Mouse (Mus musculus) c-Kit-positive CD71-positive TER-119-positive erythroid progenitor cells, embryonic 14.5 days (primary cell): ENCODE results near the gene Ak2.

Experiments used
- DNase-seq: peaks from one replicate; pipeline ENCODE4 v3.0.0-alpha.2; 2013; ENCODE audit warnings: low spot score

Ak2 gene

GRCm38 (mm10) chr4:129013151-129013864 is 21.6 kb downstream of the Ak2 start:
- DNase-seq: no peak

- no peak for DNase-seq
Measured at GRCm38 (mm10) chr4:129016329-129016728, 24.6 kb downstream of the Ak2 start.

GRCm38 (mm10) chr4:129017150-129017549 is 25.4 kb downstream of the Ak2 start:
- no peak for DNase-seq

DNA sequence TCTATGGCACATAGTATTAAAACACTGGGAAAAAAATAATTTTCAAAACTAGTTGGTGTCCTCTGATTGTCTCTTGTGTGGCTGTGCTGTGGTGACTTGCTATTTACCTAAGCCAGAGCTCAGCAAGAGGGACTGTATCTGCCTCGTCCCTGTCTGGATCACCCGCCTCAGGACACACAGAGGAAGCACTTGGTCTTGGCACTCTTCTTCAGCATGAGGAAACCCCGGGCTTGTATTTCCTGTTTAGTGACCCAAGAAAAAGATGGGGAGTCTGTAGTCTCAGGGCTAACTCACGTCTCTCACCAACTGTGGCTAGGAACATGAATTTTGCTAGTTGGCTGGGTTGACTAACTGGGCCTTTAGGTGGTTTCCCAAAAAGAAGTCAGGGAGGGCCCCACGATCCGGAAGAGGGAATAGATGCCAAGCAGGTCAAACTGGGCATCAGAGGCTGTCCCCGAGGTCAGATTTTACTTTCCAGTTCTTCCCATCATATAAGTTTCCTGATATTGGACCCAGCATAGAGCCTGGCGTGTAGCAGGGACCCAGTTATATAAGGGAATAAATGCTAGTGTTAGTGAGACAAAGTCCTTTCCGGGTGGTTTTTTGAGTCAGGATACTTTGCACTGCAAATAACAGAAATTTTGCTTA is 27.2 kb downstream of the Ak2 start:
- no peak for DNase-seq

DNA sequence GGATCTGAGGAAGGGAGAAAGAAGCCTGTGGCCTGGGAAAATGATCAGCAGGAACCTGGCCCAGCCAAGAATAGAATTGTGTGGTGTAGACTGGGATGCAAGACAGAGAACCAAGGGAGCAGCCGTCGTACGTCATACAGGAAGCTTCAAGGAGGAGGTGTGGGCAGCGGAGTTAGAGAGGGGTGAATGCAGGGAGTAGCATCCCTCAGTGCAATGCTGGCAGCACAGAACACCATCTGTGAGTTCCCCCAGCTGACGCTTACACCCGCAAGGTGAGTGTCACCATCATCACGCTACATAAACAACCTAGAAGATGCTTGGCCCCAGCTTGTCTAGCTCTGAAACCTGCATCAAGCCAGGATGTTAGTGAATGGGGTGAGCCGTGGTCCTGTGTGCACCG is 28.0 kb downstream of the Ak2 start:
- no peak for DNase-seq

GRCm38 (mm10) chr4:129020454-129020853 is 28.7 kb downstream of the Ak2 start:
- no peak for DNase-seq

DNA sequence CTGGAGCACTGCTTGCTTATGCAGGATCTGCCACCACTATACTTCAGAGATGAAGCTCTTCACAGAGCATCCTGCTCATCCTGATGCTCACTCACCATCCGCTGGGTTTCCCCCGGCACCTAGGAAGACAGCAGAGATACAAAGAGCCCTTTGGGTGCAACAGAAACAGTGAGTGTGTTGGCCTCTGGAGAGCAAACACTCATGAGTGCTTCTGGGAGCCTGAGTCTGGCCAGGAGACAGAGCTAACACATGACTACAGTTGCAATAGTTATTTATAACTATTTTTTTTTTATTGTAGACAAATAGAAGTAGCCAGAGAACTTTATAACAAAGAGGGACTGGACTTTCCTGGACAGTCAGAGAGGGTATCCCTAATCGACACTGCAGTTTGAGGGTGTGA is 29.7 kb downstream of the Ak2 start:
- DNase-seq: no peak

DNA sequence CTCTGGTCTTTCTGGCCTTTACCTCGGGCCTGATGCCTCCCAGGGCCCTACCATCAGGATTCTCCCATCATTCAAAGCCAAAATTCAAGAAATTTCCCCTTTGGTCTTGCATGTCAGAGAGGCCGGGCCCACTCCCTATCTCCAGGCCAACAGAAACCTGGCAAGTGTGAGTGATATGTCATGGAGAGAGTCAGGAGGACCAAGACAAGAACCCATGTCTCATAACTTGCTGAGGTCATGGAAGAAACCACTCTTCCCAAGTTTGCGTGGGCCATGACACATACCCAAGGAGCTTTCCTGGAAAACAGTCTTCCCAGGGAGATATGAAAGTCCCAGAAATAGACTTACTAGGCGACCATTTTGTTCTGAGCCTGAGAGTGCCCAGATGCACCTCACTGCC is 30.1 kb downstream of the Ak2 start:
- DNase-seq: no peak

- DNase-seq: no peak
Measured at GRCm38 (mm10) chr4:129023884-129024283, 32.1 kb downstream of the Ak2 start.

DNA sequence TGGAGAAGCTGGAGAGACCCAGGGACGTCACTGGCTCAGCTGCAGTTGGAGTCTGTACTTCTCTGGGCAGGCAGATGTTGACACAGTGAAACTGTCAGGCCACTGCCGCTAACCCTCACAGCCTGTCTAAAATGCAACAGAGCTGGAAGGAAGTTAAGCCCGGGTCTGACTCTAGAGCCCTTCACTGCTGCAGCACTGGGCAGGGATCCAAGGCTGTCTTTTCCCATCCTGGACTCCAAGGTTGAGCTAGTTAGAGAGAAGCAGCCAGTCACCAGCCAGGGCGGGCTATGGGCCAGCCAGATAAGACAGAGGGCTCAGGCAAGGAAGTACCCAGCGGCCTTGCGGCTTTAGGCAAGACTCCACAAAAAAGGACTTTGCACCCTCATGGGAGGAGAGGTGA is 33.0 kb downstream of the Ak2 start:
- no peak for DNase-seq

GRCm38 (mm10) chr4:129025707-129026106 is 33.9 kb downstream of the Ak2 start:
- no peak for DNase-seq

- no peak for DNase-seq
Measured at GRCm38 (mm10) chr4:129030746-129031145, 39.0 kb downstream of the Ak2 start.

DNA sequence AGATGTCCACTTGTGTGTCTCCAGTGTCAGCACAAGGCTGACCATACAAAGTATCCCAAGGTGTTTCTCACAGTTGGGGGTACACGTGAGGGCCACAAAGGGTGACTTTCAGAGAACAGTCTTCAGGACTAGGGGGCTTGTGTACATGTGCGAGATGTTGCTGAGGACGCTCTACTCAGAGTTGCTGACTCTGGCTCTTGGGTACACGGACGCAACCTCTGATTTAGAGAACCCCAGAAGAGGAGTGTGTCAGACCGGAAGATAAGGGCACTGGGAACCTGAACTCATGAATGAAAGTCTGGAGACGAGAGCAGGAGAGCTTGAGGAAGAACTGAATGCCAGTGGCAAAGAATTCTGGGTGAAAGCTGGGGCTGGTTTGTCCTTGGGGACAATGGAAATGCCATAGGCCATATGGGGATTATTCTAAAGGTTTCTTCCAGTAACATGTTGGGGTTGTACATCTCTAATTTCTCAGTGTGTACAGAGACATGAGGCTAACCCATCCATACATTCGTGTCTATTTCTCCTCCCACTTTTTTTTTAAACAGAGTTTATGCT is 39.7 kb downstream of the Ak2 start:
- DNase-seq: no peak

DNA sequence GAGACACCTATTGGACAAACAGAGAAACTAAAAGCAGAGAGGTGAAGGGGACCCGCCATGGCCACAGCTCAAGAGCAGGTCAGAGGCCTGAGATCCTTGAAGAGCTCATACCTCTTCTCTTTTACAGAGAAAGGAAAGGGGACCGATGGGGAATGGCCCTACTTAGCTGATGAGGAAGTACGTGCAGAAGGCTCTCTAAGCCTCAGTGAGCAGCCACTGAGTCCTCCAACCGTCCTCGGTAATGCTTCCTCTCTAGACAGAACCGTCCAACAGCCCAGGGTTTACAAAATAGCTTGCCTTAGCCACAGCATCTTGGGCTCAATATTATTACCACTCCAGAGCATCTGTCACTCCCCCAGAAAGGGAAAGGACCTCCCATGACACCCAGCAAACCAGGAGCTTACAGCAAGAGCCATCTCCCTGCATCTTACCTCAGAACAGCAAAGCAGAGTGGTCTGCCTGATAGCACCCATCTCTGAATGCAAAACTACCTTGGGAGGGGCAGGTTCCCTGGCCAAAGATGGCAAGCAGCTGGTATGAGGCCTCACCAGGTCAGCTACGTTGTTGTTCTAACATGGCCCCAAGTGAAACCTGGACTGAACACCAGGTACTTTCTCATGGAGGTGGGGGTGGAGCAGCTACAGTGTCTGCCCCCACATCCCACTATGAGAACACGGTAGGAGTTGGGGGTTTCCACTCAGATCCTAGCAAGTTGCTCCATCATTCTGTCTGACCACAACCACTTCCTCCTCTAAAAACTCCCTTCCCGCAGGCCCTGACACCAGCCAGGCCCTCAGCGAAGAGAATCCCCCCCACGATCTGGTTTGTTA is 40.6 kb downstream of the Ak2 start:
- no peak for DNase-seq

DNA sequence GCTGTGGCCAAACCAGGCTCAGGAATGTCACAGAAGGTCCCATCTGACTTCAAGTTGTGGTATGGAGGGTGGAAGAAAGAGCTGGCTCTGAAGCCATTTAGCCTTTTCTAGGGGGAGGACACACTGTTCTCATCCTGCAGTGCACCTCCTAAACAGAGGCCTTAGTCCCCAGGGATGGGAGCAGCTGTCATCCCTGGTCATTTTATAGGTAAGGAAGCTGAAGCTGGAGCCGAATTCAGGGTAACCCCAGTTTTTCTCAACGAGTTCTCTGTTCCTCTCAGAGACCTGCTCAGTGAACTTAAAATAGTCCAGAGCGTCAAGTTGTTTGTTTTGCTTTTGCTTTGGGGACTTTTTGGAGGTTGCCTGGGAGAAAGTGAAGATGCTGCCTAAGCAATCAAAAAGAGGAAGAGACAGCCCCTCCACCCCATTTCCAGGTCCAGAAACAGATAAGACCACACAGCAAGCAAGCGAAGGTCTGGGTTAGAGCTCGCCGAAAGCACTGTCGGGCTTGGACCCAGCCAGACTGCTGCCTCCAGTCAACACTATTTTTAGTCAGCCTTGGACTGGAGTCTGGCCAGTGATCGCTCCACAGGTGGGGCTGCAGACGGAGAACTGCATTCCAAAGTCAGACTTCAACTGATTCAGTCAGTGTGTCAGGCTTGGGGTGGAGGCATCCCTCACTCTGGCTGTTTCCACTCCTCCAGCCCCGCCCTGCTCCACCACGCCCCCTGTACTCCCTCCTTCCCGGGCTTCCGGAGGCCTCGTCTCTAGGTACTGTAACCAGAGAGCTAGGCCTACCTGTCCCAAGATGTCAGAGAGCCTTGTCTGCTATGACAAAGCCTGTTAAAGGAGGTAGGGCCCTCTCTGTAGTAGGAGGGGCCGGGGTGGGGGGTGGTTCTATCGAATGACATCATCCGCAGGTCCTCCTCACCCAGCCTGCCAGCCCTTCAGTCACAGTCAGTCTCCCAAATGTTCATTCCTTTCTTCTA is 41.5 kb downstream of the Ak2 start:
- DNase-seq: peak; percentile 51

GRCm38 (mm10) chr4:129034224-129034623 is 42.5 kb downstream of the Ak2 start:
- DNase-seq: no peak

DNA sequence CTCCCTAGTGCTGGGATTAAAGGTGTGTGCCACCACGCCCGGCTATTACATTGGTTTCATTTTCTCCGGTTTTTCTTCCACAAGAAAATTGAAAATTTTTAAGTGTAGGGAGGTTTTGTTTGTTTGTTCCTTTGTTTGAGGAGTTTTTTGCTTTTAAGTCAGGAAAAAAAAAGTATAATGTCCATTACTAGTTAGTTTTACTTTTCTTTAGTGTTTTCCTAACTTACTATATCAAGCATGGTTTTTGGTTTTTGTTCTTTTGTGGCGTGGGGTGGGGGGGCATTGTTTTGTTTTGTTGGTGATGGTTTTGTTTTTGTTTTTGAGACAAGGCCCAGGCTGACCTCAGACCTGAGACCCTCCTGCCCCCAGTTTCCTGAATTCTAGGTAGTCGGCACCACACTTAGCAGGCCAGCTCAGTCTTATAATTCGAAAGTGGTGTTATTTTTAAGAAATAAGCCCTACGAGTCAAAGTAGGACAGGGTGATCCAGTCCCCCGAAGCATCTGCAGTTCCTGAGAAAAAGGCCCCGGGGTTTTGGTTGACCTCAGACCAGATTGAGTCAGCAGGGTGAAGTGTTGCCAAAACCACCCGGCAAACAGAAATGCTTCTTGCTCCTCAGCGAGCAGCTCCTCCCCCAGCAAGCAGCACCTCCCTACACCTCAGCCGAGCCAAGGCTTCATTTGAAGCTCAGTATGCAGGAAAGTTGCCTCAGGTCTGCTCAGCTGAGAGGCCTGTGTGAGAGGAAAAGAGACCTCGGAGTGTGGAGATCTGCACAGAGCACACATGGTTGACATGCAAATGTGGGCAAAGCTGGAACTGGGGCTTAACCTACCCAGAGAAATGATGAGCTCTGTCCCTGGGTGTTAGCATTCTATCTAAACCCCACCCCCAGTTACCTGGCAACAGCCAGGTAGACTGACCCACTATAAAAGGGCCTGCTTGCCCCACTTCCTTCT is 43.2 kb downstream of the Ak2 start:
- no peak for DNase-seq

DNA sequence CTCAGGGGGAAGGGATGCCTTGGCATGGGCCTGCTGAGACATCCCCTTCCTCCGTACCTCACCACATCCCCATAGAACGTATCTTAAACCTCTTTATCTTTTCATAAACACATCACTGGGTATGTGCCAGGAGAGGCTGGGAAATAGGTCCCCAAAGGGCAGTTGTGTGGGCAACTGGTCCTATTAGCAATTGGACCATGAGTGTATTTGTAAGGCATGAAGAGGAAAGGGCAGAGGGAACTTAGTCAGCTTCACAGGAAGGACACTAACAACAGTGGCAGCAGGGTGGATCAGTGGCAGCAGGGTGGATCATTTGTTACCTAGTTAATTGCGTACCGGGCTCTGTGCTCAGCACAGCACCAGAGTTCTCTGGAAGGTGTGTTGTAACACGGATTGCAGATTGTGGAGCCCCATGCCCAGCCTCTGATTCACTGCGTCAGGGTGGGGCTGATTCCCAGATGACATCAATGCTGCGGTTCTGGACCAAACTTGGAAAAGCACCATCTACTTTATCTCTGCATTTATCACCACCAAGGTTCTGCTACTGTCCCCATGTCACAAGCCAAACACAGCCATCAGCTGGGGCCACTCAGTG is 44.2 kb downstream of the Ak2 start:
- no peak for DNase-seq

DNA sequence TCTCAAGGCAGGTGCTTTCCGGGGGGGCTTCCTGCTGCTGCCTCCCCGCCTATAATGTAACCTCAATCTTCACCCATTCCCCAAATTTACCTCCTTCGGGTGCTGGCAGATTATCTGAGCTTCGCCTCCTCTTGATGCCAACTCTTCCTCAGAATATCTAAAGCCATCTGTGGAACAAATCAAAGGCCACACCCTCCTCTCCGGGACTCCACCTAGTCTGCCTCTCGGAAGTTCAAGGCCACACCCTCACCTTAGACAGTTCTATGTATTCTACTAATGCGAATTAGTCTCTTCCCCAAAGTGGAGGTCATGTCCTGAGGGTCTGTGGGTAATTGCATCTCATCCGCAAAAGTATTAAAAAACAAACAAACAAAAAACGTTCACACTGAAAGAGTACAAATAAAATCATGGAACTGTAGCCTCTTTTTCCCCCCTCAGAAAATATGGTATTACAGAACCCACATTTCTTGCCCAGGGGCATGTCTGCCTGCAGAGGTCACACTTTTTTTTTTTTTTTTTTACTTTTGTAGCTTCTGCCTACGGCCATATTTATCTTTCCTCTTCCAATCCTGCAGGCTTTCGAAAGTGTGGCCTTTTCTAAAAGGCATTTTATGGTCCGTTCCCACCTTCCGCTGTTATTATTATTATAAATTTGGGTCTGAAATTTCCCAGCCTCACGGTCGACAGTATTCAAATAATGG is 56.1 kb downstream of the Ak2 start:
- no peak for DNase-seq
